Mouse (Mus musculus) liver, embryonic 13.5 days (tissue): ENCODE results near the gene Eif2ak2. TPM values are rescaled to one million over a fixed set of nuclear protein-coding genes. Genes with fewer than 3 reads are reported as not detected.

Source experiments
- ATAC-seq: fragments of 200-750 bp; cut with Nextera tagmentation; 2 replicates; pipeline ENCODE4 v1.8.0; 2017; ENCODE audit warnings: low read depth, mild to moderate bottlenecking, moderate number of reproducible peaks, moderate library complexity
- DNase-seq: peaks from one replicate; pipeline ENCODE4 v3.0.0; 2022
- H3K27ac ChIP-seq: fragments of 300-500 bp; sonication (generic); 2 replicates; pipeline ENCODE4 v1.5.1; 2015; ENCODE audit warnings: moderate library complexity, mild to moderate bottlenecking, inconsistent platforms
- H3K27me3 ChIP-seq: fragments of 300-500 bp; sonication (generic); 2 replicates; pipeline ENCODE4 v1.6.1; 2015; ENCODE audit warnings: mild to moderate bottlenecking, inconsistent platforms
- H3K36me3 ChIP-seq: fragments of 300-500 bp; sonication (generic); 2 replicates; pipeline ENCODE4 v1.6.1; 2015; ENCODE audit warnings: mild to moderate bottlenecking, inconsistent platforms
- H3K4me1 ChIP-seq: fragments of 300-500 bp; sonication (generic); replicated peaks from 2 replicates; pipeline ENCODE4 v1.6.1; 2015; ENCODE audit warnings: inconsistent platforms
- H3K4me2 ChIP-seq: fragments of 300-500 bp; sonication (generic); 2 replicates; pipeline ENCODE4 v1.6.1; 2015; ENCODE audit warnings: inconsistent platforms, mild to moderate bottlenecking, moderate library complexity
- H3K4me3 ChIP-seq: fragments of 300-500 bp; sonication (generic); replicated peaks from 2 replicates; pipeline ENCODE4 v1.5.1; 2015; ENCODE audit warnings: mild to moderate bottlenecking, inconsistent platforms
- H3K9ac ChIP-seq: fragments of 300-500 bp; sonication (generic); 2 replicates; pipeline ENCODE4 v1.6.1; 2015; ENCODE audit warnings: mild to moderate bottlenecking, inconsistent platforms
- H3K9me3 ChIP-seq: fragments of 300-500 bp; sonication (generic); replicated peaks from 2 replicates; pipeline ENCODE4 v1.6.1; 2016; ENCODE audit warnings: inconsistent platforms
- WGBS: fragments of 180-500 bp; shearing (Covaris S2); methylation state at CpG from one replicate; pipeline ENCODE4 v1.1.7; 2015; ENCODE audit not compliant: insufficient replicate concordance; 5-methylcytosine and 5-hydroxymethylcytosine counted together
- polyA plus RNA-seq: library from polyadenylated mRNA; unstranded; fragments of >200 nt; fragmentation: Nextera tagmentation; extraction: Ambion mirVana; gene quantifications from 2 replicates; pipeline ENCODE4 v1.2.1, GENCODE M21; 2015

Eif2ak2 gene
- 9.4 and 11.5 TPM in 2 replicates for polyA plus RNA-seq

DNA sequence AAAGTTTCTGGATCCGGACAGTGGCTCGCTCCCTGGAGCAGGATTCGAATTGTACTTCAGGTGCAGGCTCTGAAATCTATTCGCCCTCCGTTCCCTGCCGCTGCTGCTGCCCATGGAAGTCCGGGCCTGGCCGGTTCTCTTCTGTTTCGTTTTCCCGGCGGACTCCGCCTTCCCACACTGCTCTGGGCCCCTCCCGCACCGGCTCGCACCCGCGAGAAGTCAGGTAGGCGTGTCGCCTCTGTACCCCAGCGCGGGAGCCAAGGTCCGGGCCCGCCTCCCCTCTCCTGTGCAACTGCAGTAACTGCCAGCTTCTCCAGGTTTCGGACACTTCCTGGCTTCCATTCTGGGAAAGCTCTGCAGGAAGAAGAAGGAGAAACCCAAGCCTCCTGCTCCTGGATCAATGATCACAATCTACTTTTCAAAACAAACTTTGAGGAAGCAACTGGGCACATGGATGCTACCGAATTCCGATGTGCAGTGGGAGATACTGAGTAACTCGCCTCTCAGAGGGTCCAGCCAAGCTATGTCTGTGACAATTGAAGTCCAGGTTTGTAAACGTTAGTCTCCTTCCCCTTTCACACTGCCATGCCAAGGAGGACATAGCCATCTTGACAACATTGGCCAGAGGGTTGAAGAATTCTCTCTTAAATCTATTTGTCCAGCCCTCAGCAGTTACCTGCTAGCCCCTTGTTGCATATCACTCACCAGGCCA lies at the start of gene Eif2ak2:
TSS of gene Eif2ak2 (minus strand) at position 173 of the 712 bp plus-strand sequence.
- DNase-seq (peak; percentile 82), ATAC-seq (peak; percentile 99)
- Histone ChIP-seq H3K9ac (peak within 1 kb of the TSS; percentile 89), H3K27me3 (no peaks in the 10 kb centered on the region), H3K4me2 (peak within 1 kb of the TSS; percentile 75), H3K4me1 (peaks cover 22% of the 10 kb centered on the region), H3K27ac (peak within 1 kb of the TSS; percentile 82), H3K4me3 (peak within 1 kb of the TSS; percentile 83), H3K36me3 (peaks cover 26% of the 10 kb centered on the region), H3K9me3 (no peaks in the 10 kb centered on the region)
- 2% methylated on average over 28 of the region's 28 CpGs for WGBS

DNA sequence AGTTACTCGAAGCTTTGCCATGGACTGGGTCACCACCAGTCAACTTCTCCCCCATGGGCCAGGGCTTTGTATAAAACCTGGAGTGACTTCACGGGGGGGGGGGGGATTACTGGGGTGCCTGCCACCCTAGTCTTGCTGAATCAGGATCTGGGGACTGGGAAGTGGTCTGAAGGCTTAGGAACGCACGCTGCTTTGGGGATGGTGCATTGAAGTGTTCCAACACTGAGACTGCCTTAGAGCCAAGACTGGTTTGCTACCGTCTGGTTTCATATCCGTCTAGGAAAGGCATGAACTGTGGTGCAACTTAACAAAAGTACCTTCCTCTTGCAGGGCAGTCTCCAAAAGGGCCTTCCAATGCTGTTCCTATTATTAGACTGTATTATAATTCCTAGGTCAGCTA lies 35.3 kb upstream of the Eif2ak2 start:
- peak overlapping the region; percentile 77; the same call in 1 of the 2 replicates for H3K4me3 ChIP-seq
- WGBS = 47% methylated on average over 6 of the region's 6 CpGs
- ATAC-seq = no peak
- no peaks in the 10 kb centered on the region for H3K9me3 ChIP-seq
- no peaks in the 10 kb centered on the region for H3K27me3 ChIP-seq
- DNase-seq = no peak
- H3K4me1 ChIP-seq = peaks cover 24% of the 10 kb centered on the region
- no peak overlapping the region for H3K9ac ChIP-seq
- peak overlapping the region; percentile 83 for H3K4me2 ChIP-seq
- peaks cover 37% of the 10 kb centered on the region for H3K36me3 ChIP-seq
- no peak overlapping the region for H3K27ac ChIP-seq

DNA sequence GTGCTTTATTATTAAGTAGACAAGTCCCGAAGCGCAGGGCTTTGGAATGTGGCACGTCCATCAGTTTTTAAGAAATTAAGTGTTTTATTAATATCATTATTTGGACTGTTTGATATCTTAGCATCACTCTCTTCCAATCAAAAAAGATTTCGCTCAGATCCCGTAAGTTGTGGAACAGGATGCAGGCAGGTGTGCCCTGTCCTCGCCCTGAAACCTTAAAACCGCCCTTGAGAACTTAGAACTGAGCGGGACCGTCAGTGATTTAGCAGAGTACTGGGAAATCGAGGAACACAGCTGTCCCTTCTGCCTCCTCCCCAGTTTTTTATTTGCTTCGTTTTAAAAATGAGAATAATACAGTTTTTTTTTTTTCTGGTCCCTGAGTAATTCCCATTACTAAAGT lies 34.5 kb upstream of the Eif2ak2 start:
- H3K4me3 ChIP-seq = peak overlapping the region; percentile 77
- no peaks in the 10 kb centered on the region for H3K27me3 ChIP-seq
- 4% methylated on average over 11 of the region's 11 CpGs for WGBS
- peaks cover 30% of the 10 kb centered on the region for H3K36me3 ChIP-seq
- H3K9me3 ChIP-seq = no peaks in the 10 kb centered on the region
- ATAC-seq (0 out of 2 replicates have a peak, but pooled peaks have one; percentile 17), DNase-seq (no peak)
- H3K27ac ChIP-seq = peak overlapping the region; percentile 82
- peaks cover 29% of the 10 kb centered on the region for H3K4me1 ChIP-seq
- peak overlapping the region; percentile 83 for H3K4me2 ChIP-seq
- H3K9ac ChIP-seq = peak overlapping the region; percentile 82

DNA sequence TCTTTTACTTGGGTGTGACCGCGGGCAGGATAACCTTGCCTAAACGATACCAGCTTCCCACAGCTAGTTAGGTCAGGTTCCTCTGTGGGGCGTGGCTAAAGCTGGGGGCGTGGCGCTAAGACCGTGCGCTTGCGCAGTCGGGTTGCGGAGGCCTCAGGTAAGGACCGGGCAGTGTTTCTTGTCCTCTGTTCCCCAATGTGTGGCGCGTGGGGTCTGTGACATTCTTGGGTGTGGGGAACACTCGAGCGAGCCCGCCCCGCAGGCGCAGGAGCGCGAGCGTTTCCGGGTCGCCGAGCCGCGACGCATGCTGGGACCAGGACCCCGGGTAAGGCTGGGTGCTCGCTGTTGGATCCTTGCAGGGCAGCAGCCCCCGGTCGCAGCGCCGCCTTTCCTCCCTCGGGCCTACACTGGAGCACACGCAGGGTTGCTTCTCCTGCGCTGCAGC lies 34.0 kb upstream of the Eif2ak2 start, which contains the start of gene Cebpzos:
TSS of gene Cebpzos (plus strand) at position 132 of the 445 bp plus-strand sequence.
- peaks cover 25% of the 10 kb centered on the region for H3K36me3 ChIP-seq
- WGBS = under 1% methylated on average over 37 of the region's 37 CpGs
- peak within 1 kb of the TSS; percentile 82 for H3K27ac ChIP-seq
- no peaks in the 10 kb centered on the region for H3K27me3 ChIP-seq
- H3K9ac ChIP-seq = peak within 1 kb of the TSS; percentile 82
- H3K4me1 ChIP-seq = peaks cover 29% of the 10 kb centered on the region
- H3K4me2 ChIP-seq = peak within 1 kb of the TSS; percentile 83
- DNase-seq (peak; percentile 91), ATAC-seq (peak; percentile 94)
- no peaks in the 10 kb centered on the region for H3K9me3 ChIP-seq
- H3K4me3 ChIP-seq = peak within 1 kb of the TSS; percentile 77

GRCm38 (mm10) chr17:78915772-78916171 lies 33.4 kb upstream of the Eif2ak2 start:
- H3K27me3 ChIP-seq = no peaks in the 10 kb centered on the region
- peaks cover 29% of the 10 kb centered on the region for H3K4me1 ChIP-seq
- no peaks in the 10 kb centered on the region for H3K9me3 ChIP-seq
- H3K4me3 ChIP-seq = peak overlapping the region; percentile 77
- peaks cover 20% of the 10 kb centered on the region for H3K36me3 ChIP-seq
- no peak for ATAC-seq
- peak overlapping the region; percentile 82 for H3K27ac ChIP-seq
- WGBS = 44% methylated on average over 6 of the region's 6 CpGs
- DNase-seq = no peak
- H3K9ac ChIP-seq = peak overlapping the region; percentile 82
- peak overlapping the region; percentile 83 for H3K4me2 ChIP-seq

DNA sequence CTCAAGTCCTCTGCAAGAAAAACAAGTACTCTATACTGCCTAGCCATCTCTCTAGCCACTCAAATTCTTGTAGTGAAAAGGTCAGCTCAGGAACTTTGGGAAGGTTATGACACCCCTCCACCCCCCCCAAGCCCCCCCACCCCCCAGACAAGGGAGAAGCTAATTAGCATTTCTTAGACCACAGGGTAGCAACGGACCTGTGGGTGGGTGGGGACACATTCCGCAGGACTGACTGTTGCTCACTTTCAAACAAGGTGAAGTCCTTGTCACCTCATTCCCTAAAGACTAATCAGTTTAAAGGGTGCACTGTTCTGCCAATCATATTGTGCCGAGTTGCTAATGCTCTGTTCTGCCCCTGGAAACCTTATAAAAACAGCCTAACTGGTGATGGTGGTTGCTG lies 31.5 kb upstream of the Eif2ak2 start:
- ATAC-seq (no peak), DNase-seq (no peak)
- Histone ChIP-seq H3K9me3 (no peaks in the 10 kb centered on the region), H3K36me3 (peaks cover 5% of the 10 kb centered on the region), H3K4me2 (0 out of 2 replicates have a peak overlapping the region, but pooled peaks have one; percentile 64), H3K27ac (no peak overlapping the region), H3K4me1 (peaks cover 29% of the 10 kb centered on the region), H3K4me3 (no peak overlapping the region), H3K27me3 (no peaks in the 10 kb centered on the region), H3K9ac (no peak overlapping the region)
- 68% methylated on average over 3 of the region's 3 CpGs for WGBS

- Histone ChIP-seq H3K9me3 (no peaks in the 10 kb centered on the region), H3K9ac (peak overlapping the region; percentile 51; the same call in 1 of the 2 replicates), H3K27ac (0 out of 2 replicates have a peak overlapping the region, but pooled peaks have one; percentile 14), H3K4me3 (peak overlapping the region; percentile 55), H3K36me3 (no peaks in the 10 kb centered on the region), H3K4me2 (peak overlapping the region; percentile 64), H3K4me1 (peaks cover 28% of the 10 kb centered on the region), H3K27me3 (no peaks in the 10 kb centered on the region; the same call in 1 of the 2 replicates)
- WGBS = 19% methylated on average over 6 of the region's 6 CpGs
- DNase-seq (no peak), ATAC-seq (peak; percentile 29)
Measured at GRCm38 (mm10) chr17:78912861-78913281, 30.5 kb upstream of the Eif2ak2 start.

DNA sequence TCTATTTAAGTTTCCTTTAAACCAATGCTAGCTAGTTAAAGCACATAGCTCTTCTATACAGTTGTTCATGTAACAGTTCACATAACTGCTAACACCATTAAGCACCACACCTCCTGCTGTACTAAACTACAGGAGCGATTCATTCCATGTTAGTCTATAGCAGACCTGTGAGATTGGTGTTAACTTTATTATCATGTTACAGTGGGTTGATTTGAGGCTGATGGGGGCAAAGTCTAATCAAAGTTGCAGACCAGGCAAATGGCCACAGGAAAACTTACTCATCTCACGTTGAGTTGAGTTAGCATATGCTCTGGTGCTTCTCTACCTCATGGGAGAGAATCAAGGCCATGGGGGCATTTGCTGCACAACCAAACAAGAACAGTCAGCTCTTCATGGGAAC lies 27.0 kb upstream of the Eif2ak2 start:
- Histone ChIP-seq H3K9me3 (no peaks in the 10 kb centered on the region), H3K27ac (no peak overlapping the region), H3K27me3 (no peaks in the 10 kb centered on the region; the same call in 1 of the 2 replicates), H3K36me3 (no peaks in the 10 kb centered on the region), H3K4me3 (no peak overlapping the region), H3K4me1 (peaks cover 12% of the 10 kb centered on the region), H3K9ac (no peak overlapping the region), H3K4me2 (no peak overlapping the region)
- DNase-seq (no peak), ATAC-seq (no peak)
- WGBS = 46% methylated on average over 2 of the region's 2 CpGs

- Histone ChIP-seq H3K27me3 (no peaks in the 10 kb centered on the region; the same call in 1 of the 2 replicates), H3K4me1 (no peaks in the 10 kb centered on the region), H3K36me3 (no peaks in the 10 kb centered on the region), H3K27ac (no peak within 1 kb of the TSS), H3K4me3 (no peak within 1 kb of the TSS), H3K9me3 (no peaks in the 10 kb centered on the region), H3K4me2 (no peak within 1 kb of the TSS), H3K9ac (no peak within 1 kb of the TSS)
- 66% methylated on average over 5 of the region's 5 CpGs for WGBS
- DNase-seq (no peak), ATAC-seq (no peak)
Measured at GRCm38 (mm10) chr17:78906892-78907291, 24.5 kb upstream of the Eif2ak2 start, which contains the start of gene Sult6b1. TSS of gene Sult6b1 (minus strand) at chr17:78906992.

- no peaks in the 10 kb centered on the region for H3K36me3 ChIP-seq
- no peaks in the 10 kb centered on the region for H3K4me1 ChIP-seq
- DNase-seq (no peak), ATAC-seq (no peak)
- no peak overlapping the region for H3K4me3 ChIP-seq
- 68% methylated on average over 2 of the region's 2 CpGs for WGBS
- no peaks in the 10 kb centered on the region for H3K27me3 ChIP-seq
- H3K9ac ChIP-seq = no peak overlapping the region
- no peaks in the 10 kb centered on the region for H3K9me3 ChIP-seq
- no peak overlapping the region for H3K4me2 ChIP-seq
- no peak overlapping the region for H3K27ac ChIP-seq
Measured at GRCm38 (mm10) chr17:78903158-78903557, 20.8 kb upstream of the Eif2ak2 start.

- Histone ChIP-seq H3K27me3 (no peaks in the 10 kb centered on the region), H3K36me3 (no peaks in the 10 kb centered on the region), H3K4me1 (no peaks in the 10 kb centered on the region), H3K9me3 (no peaks in the 10 kb centered on the region), H3K4me2 (no peak overlapping the region), H3K9ac (no peak overlapping the region), H3K27ac (no peak overlapping the region), H3K4me3 (no peak overlapping the region)
- 24% methylated on average over 8 of the region's 8 CpGs for WGBS
- ATAC-seq = no peak
- no peak for DNase-seq
Measured at GRCm38 (mm10) chr17:78895394-78895793, 13.0 kb upstream of the Eif2ak2 start.
